In genomic region chr15:8511861-8512260, GRCm38 (mm10) we compare ENCODE assay signal across 10 mouse cellular contexts. TPM values are rescaled to one million over a fixed set of nuclear protein-coding genes. Genes with fewer than 3 reads are reported as not detected.
DNase-seq lines count a peak whose midpoint lies in the region; ATAC-seq and TF ChIP-seq lines count a peak whose summit lies in the region.
"Had no signal": no experiment of that assay in that cellular context is flagged by ENCODE, and none has a peak within 500 bp of the region (broad histone marks: within the 10 kb centered on the region; RNA-seq: fewer than 3 reads in every experiment).

No protein-coding gene starts in this region.

- H3K36me3 ChIP-seq in stomach, embryonic 15.5 days = no peaks in the 10 kb centered on the region
- H3K36me3 ChIP-seq in stomach, postnatal 0 days (ENCODE audit: control insufficient read depth, insufficient read depth, low read length) = no peaks in the 10 kb centered on the region
- H3K36me3 ChIP-seq in forebrain, embryonic 16.5 days (ENCODE audit: control insufficient read depth, insufficient read depth) = no peaks in the 10 kb centered on the region
- no peaks in the 10 kb centered on the region for H3K36me3 ChIP-seq in hindbrain, embryonic 11.5 days (ENCODE audit: control insufficient read depth, insufficient read depth, low read length)
- H3K36me3 ChIP-seq: embryonic facial prominence, embryonic 13.5 days; midbrain, embryonic 12.5 days had no signal

- no peak overlapping the region for H3K9ac ChIP-seq in stomach, embryonic 15.5 days
- H3K9ac ChIP-seq in stomach, postnatal 0 days (ENCODE audit: low read length) = no peak overlapping the region
- H3K9ac ChIP-seq in forebrain, embryonic 16.5 days (replicated peaks; ENCODE audit: low read depth, low read length) = no peak overlapping the region
- no peak overlapping the region for H3K9ac ChIP-seq in hindbrain, embryonic 11.5 days (ENCODE audit: low read depth, low read length)
- H3K9ac ChIP-seq: embryonic facial prominence, embryonic 13.5 days; midbrain, embryonic 12.5 days had no signal

- no peaks in the 10 kb centered on the region for H3K4me1 ChIP-seq in stomach, embryonic 15.5 days
- H3K4me1 ChIP-seq in stomach, postnatal 0 days (replicated peaks; ENCODE audit: control insufficient read depth, insufficient read depth) = no peaks in the 10 kb centered on the region
- H3K4me1 ChIP-seq in forebrain, embryonic 16.5 days (replicated peaks; ENCODE audit: control insufficient read depth, insufficient read depth, low read length) = no peaks in the 10 kb centered on the region
- H3K4me1 ChIP-seq in hindbrain, embryonic 11.5 days (replicated peaks; ENCODE audit: control insufficient read depth, insufficient read depth, low read length) = no peaks in the 10 kb centered on the region; the same call in 1 of the 2 replicates
- H3K4me1 ChIP-seq: midbrain, embryonic 12.5 days had no signal

- H3K27me3 ChIP-seq in stomach, embryonic 15.5 days (replicated peaks) = no peaks in the 10 kb centered on the region
- no peaks in the 10 kb centered on the region for H3K27me3 ChIP-seq in stomach, postnatal 0 days (ENCODE audit: control insufficient read depth, insufficient read depth, low read length)
- no peaks in the 10 kb centered on the region for H3K27me3 ChIP-seq in forebrain, embryonic 16.5 days (replicated peaks; ENCODE audit: control insufficient read depth, insufficient read depth, low read length)
- H3K27me3 ChIP-seq in hindbrain, embryonic 11.5 days (ENCODE audit: control insufficient read depth, insufficient read depth, low read length) = no peaks in the 10 kb centered on the region
- H3K27me3 ChIP-seq: midbrain, embryonic 12.5 days had no signal

- TF ChIP-seq CTCF in stomach, postnatal 0 days (IDR thresholded peaks at IDR 0.05; ENCODE audit: low read depth) = no peak

- 39% methylated on average over 9 of the region's 9 CpGs for WGBS in stomach, embryonic 15.5 days
- WGBS in stomach, postnatal 0 days = 53% methylated on average over 9 of the region's 9 CpGs
- WGBS in forebrain, embryonic 16.5 days = 77% methylated on average over 9 of the region's 9 CpGs
- WGBS in hindbrain, embryonic 11.5 days = 72% methylated on average over 9 of the region's 9 CpGs

- no peak for TF ChIP-seq EP300 in stomach, postnatal 0 days (optimal IDR thresholded peaks at IDR 0.05)

- no peaks in the 10 kb centered on the region for H3K9me3 ChIP-seq in stomach, embryonic 15.5 days
- H3K9me3 ChIP-seq in stomach, postnatal 0 days (ENCODE audit: control insufficient read depth, low read length) = no peaks in the 10 kb centered on the region
- H3K9me3 ChIP-seq in forebrain, embryonic 16.5 days (ENCODE audit: control insufficient read depth, low read length) = no peaks in the 10 kb centered on the region
- H3K9me3 ChIP-seq in hindbrain, embryonic 11.5 days (ENCODE audit: control insufficient read depth, low read length) = no peaks in the 10 kb centered on the region
- H3K9me3 ChIP-seq: embryonic facial prominence, embryonic 13.5 days; midbrain, embryonic 12.5 days had no signal

- no peak overlapping the region for H3K27ac ChIP-seq in stomach, embryonic 15.5 days
- no peak overlapping the region for H3K27ac ChIP-seq in stomach, postnatal 0 days (replicated peaks)
- no peak overlapping the region for H3K27ac ChIP-seq in forebrain, embryonic 16.5 days (ENCODE audit: low read length)
- H3K27ac ChIP-seq in hindbrain, embryonic 11.5 days (ENCODE audit: low read depth, low read length) = no peak overlapping the region
- H3K27ac ChIP-seq: embryonic facial prominence, embryonic 13.5 days; midbrain, embryonic 12.5 days had no signal

- ATAC-seq in stomach, embryonic 15.5 days (ENCODE audit: insufficient read depth, low FRiP score, low read depth) = no peak
- no peak for ATAC-seq in stomach, postnatal 0 days (ENCODE audit: low FRiP score, low TSS enrichment)
- peak; percentile 88 for ATAC-seq in inflammation-experienced regulatory T-cells, adult 6 months
- peak; percentile 98 for ATAC-seq in megakaryocyte progenitor cell, adult 5-6 weeks (replicated peaks; ENCODE audit: poor library complexity)
- ATAC-seq in forebrain, embryonic 16.5 days = no peak
- ATAC-seq in hindbrain, embryonic 11.5 days (ENCODE audit: low FRiP score) = no peak

- peak; percentile 6 to 37 for DNase-seq in adrenal gland, adult (ENCODE audit: inconsistent age in 2 of 2, low spot score in 1 of 2)
- no peak for DNase-seq in adrenal gland, postnatal 4 days (ENCODE audit: low spot score in 2 of 2)
- no peak for DNase-seq in stomach, postnatal 0 days (ENCODE audit: low spot score)
- DNase-seq in hindbrain, embryonic 11.5 days (ENCODE audit: low spot score) = no peak

- no peak overlapping the region for H3K4me3 ChIP-seq in stomach, embryonic 15.5 days (replicated peaks)
- no peak overlapping the region for H3K4me3 ChIP-seq in stomach, postnatal 0 days (ENCODE audit: low read depth, low read length)
- H3K4me3 ChIP-seq in forebrain, embryonic 16.5 days (replicated peaks; ENCODE audit: low read length) = no peak overlapping the region
- H3K4me3 ChIP-seq in hindbrain, embryonic 11.5 days (ENCODE audit: low read depth, low read length) = no peak overlapping the region
- H3K4me3 ChIP-seq: embryonic facial prominence, embryonic 13.5 days; midbrain, embryonic 12.5 days had no signal

- H3K4me2 ChIP-seq in stomach, embryonic 15.5 days = peak overlapping the region; percentile 10; the same call in 1 of the 2 replicates
- H3K4me2 ChIP-seq in stomach, postnatal 0 days (replicated peaks; ENCODE audit: low read depth) = no peak overlapping the region; the same call in 1 of the 2 replicates
- H3K4me2 ChIP-seq in forebrain, embryonic 16.5 days (ENCODE audit: low read length) = no peak overlapping the region
- H3K4me2 ChIP-seq in hindbrain, embryonic 11.5 days (replicated peaks; ENCODE audit: low read depth, low read length) = no peak overlapping the region
- H3K4me2 ChIP-seq: embryonic facial prominence, embryonic 13.5 days; midbrain, embryonic 12.5 days had no signal

RNA-seq across cellular contexts. Expression of gene Gm2310, which starts 7.9 kb away (rescaled TPM):
- total RNA-seq in adrenal gland, postnatal 4 days (2021) = not detected
- polyA plus RNA-seq in stomach, embryonic 15.5 days (2015; fragmentation: Nextera tagmentation; extraction: Ambion mirVana) = not detected in 2 replicates
- polyA plus RNA-seq in stomach, postnatal 0 days (2015; fragmentation: Nextera tagmentation; extraction: Ambion mirVana) = not detected in 2 replicates
- under 1 TPM in 2 of 3 experiments, not detected in 1; 0.40 to 0.73 TPM for polyA plus RNA-seq in inflammation-experienced regulatory T-cells, adult 6 months (2017; shearing (Covaris generic))
- total RNA-seq in megakaryocyte progenitor cell, adult 5-6 weeks (2015) = not detected in 2 replicates
- total RNA-seq in megakaryocyte progenitor cell, adult 5-6 weeks (2017) = not detected in 2 replicates
- not detected in 2 replicates for polyA plus RNA-seq in forebrain, embryonic 16.5 days (2015; fragmentation: Nextera tagmentation; extraction: Ambion mirVana)
- polyA plus RNA-seq in hindbrain, embryonic 11.5 days (2014; fragmentation: Nextera tagmentation; extraction: Ambion mirVana) = not detected in 2 replicates
- polyA plus RNA-seq: embryonic facial prominence, embryonic 13.5 days; midbrain, embryonic 12.5 days had no signal

Comparison
In these comparisons a context has a peak if more than half of its experiments do, and no peak if none do; other contexts are left out.
1. DNase-seq: peak in adrenal gland, adult (2 of 2); none in adrenal gland, postnatal 4 days (0 of 2), stomach, postnatal 0 days (single experiment) and hindbrain, embryonic 11.5 days (single experiment).
2. ATAC-seq: peak in inflammation-experienced regulatory T-cells, adult 6 months (single experiment) and megakaryocyte progenitor cell, adult 5-6 weeks (single experiment); none in stomach, embryonic 15.5 days (single experiment), stomach, postnatal 0 days (single experiment), forebrain, embryonic 16.5 days (single experiment) and hindbrain, embryonic 11.5 days (single experiment).